Mouse (Mus musculus) midbrain, embryonic 11.5 days (tissue): ENCODE measurements around the gene Map1s. TPM values are rescaled to one million over a fixed set of nuclear protein-coding genes. Genes with fewer than 3 reads are reported as not detected.

Experiments
- microRNA counts: library from miRNA; unstranded; fragments of <30 nt; microRNA quantifications from one replicate; lab custom pipeline; 2015
- microRNA-seq: library from miRNA; unstranded; fragments of <30 nt; microRNA quantifications from one replicate; pipeline ENCODE4, GENCODE M21; 2017
- polyA plus RNA-seq: library from polyadenylated mRNA; unstranded; fragments of >200 nt; fragmentation: Nextera tagmentation; extraction: Ambion mirVana; gene quantifications from 2 replicates; pipeline ENCODE4 v1.2.1, GENCODE M21; 2014

The Map1s gene
- polyA plus RNA-seq, 1 experiment from 2014 or later = 35.4 TPM

MicroRNAs encoded within 50 kb of the gene (microRNA counts, 519-probe panel; counts per million panel counts)
- not detected for microRNA mmu-miR-1969 (lab: Ali Mortazavi, UCI)

Small RNAs within 50 kb of the gene (microRNA-seq; reads per million reads assigned to microRNA genes)
- gene Mir1969 = 12.9 reads per million, percentile 33 among the genes with 10 or more reads in this experiment
- 1.1 reads per million for gene Mir7067

Other genes starting within 250 kb of the Map1s start
- 103 and 108 TPM in 2 replicates for gene Pgpep1, start 245.5 kb upstream of the Map1s start, polyA plus RNA-seq
- 305 and 326 TPM in 2 replicates for gene Lsm4, start 232.7 kb upstream of the Map1s start, polyA plus RNA-seq
- 119 and 138 TPM in 2 replicates for gene Jund, start 207.0 kb upstream of the Map1s start, polyA plus RNA-seq
- gene Iqcn, start 202.5 kb upstream of the Map1s start, polyA plus RNA-seq = 0.04 TPM in 1 of 2 replicates, not detected in the other
- not detected in 2 replicates for gene Gm3336, start 187.4 kb upstream of the Map1s start, polyA plus RNA-seq
- 0.16 TPM in 1 of 2 replicates, not detected in the other for gene Pde4c, start 182.2 kb upstream of the Map1s start, polyA plus RNA-seq
- gene Rab3a, start 151.3 kb upstream of the Map1s start, polyA plus RNA-seq = 56.6 and 66.1 TPM in 2 replicates
- gene Mpv17l2, start 145.0 kb upstream of the Map1s start, polyA plus RNA-seq = 28.3 and 29.6 TPM in 2 replicates
- gene Pik3r2, start 129.2 kb upstream of the Map1s start, polyA plus RNA-seq = 25.4 and 30.2 TPM in 2 replicates
- 9.1 and 10.1 TPM in 2 replicates for gene Mast3, start 100.9 kb upstream of the Map1s start, polyA plus RNA-seq
- 0.38 TPM in 1 of 2 replicates, not detected in the other for gene Il12rb1, start 97.5 kb upstream of the Map1s start, polyA plus RNA-seq
- gene Arrdc2, start 66.2 kb upstream of the Map1s start, polyA plus RNA-seq = 7.1 and 8.0 TPM in 2 replicates
- 10.9 and 12.4 TPM in 2 replicates for gene Kcnn1, start 42.7 kb upstream of the Map1s start, polyA plus RNA-seq
- gene Ccdc124, start 32.0 kb upstream of the Map1s start, polyA plus RNA-seq = 161 and 166 TPM in 2 replicates
- gene Slc5a5, start 13.2 kb upstream of the Map1s start, polyA plus RNA-seq = 0.61 and 0.77 TPM in 2 replicates
- gene Rpl18a, start 8.5 kb upstream of the Map1s start, polyA plus RNA-seq = 2,833 and 3,086 TPM in 2 replicates